Mouse (Mus musculus) liver, adult 2 months (tissue): Measurements from ENCODE around the gene Snx20.

Experiments
- CTCF ChIP-seq: fragments of 200-500 bp; IDR thresholded peaks from 2 replicates; pipeline ENCODE4 v1.5.1; 2011; ENCODE audit warnings: low read depth, low read length, control low read depth
- POLR2A ChIP-seq: fragments of 200-500 bp; IDR thresholded peaks from 2 replicates; pipeline ENCODE4 v1.6.1; 2011; ENCODE audit warnings: low read length, control low read depth; ENCODE audit not compliant: insufficient read depth; ENCODE audit errors: extremely low read depth

DNA sequence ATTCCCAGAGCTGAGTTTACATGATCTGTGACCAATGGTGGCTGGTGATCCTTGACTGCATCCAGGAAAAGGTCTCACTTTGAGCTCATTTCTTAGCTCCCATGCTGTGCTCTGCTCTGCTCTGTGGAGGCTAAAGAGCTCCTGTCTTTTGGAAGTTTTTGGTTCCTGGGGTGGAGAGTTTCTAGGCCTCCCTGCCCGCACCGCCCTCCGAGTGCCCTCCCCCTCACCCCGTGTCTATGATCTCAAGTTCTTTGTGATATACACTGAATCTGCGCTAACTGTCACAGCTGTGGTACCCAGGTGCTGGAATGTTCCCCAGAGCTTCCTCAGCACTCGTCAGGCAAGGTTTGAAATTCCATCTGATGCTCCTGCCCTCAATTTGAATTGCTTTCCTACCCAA is 34.9 kb upstream of the Snx20 start:
- TF ChIP-seq CTCF = no peak
- no peak for TF ChIP-seq POLR2A
